Mouse (Mus musculus) neural tube, embryonic 15.5 days (tissue): ENCODE measurements around the gene Evx1. TPM values are rescaled to one million over a fixed set of nuclear protein-coding genes. Genes with fewer than 3 reads are reported as not detected.

Source experiments
- ATAC-seq: fragments of 200-750 bp; cut with Nextera tagmentation; 2 replicates; pipeline ENCODE4 v1.8.0; 2017; ENCODE audit warnings: mild to moderate bottlenecking, moderate TSS enrichment, moderate library complexity; ENCODE audit not compliant: low FRiP score
- H3K27ac ChIP-seq: fragments of 300-500 bp; sonication (generic); replicated peaks from 2 replicates; pipeline ENCODE4 v1.5.1; 2015; ENCODE audit warnings: mild to moderate bottlenecking, inconsistent platforms
- H3K27me3 ChIP-seq: fragments of 300-500 bp; sonication (generic); replicated peaks from 2 replicates; pipeline ENCODE4 v1.6.1; 2015; ENCODE audit warnings: inconsistent platforms
- H3K36me3 ChIP-seq: fragments of 300-500 bp; sonication (generic); 2 replicates; pipeline ENCODE4 v1.6.1; 2015; ENCODE audit warnings: inconsistent platforms
- H3K4me1 ChIP-seq: fragments of 300-500 bp; sonication (generic); 2 replicates; pipeline ENCODE4 v1.6.1; 2015; ENCODE audit warnings: inconsistent platforms
- H3K4me2 ChIP-seq: fragments of 300-500 bp; sonication (generic); 2 replicates; pipeline ENCODE4 v1.6.1; 2015; ENCODE audit warnings: inconsistent platforms, mild to moderate bottlenecking, moderate library complexity
- H3K4me3 ChIP-seq: fragments of 300-500 bp; sonication (generic); replicated peaks from 2 replicates; pipeline ENCODE4 v1.5.1; 2015; ENCODE audit warnings: mild to moderate bottlenecking, inconsistent platforms
- H3K9ac ChIP-seq: fragments of 300-500 bp; sonication (generic); replicated peaks from 2 replicates; pipeline ENCODE4 v1.6.1; 2015; ENCODE audit warnings: mild to moderate bottlenecking, inconsistent platforms
- H3K9me3 ChIP-seq: fragments of 300-500 bp; sonication (generic); replicated peaks from 2 replicates; pipeline ENCODE4 v1.6.1; 2016; ENCODE audit warnings: inconsistent platforms
- WGBS: fragments of 180-500 bp; shearing (Covaris S2); methylation state at CpG from one replicate; pipeline ENCODE4 v1.1.7; 2015; ENCODE audit warnings: mixed read lengths; 5-methylcytosine and 5-hydroxymethylcytosine counted together
- polyA plus RNA-seq: library from polyadenylated mRNA; unstranded; fragments of >200 nt; fragmentation: Nextera tagmentation; extraction: Ambion mirVana; gene quantifications from 2 replicates; pipeline ENCODE4 v1.2.1, GENCODE M21; 2015

Evx1 gene
- polyA plus RNA-seq, 1 experiment from 2014 or later: 1.9 TPM

DNA sequence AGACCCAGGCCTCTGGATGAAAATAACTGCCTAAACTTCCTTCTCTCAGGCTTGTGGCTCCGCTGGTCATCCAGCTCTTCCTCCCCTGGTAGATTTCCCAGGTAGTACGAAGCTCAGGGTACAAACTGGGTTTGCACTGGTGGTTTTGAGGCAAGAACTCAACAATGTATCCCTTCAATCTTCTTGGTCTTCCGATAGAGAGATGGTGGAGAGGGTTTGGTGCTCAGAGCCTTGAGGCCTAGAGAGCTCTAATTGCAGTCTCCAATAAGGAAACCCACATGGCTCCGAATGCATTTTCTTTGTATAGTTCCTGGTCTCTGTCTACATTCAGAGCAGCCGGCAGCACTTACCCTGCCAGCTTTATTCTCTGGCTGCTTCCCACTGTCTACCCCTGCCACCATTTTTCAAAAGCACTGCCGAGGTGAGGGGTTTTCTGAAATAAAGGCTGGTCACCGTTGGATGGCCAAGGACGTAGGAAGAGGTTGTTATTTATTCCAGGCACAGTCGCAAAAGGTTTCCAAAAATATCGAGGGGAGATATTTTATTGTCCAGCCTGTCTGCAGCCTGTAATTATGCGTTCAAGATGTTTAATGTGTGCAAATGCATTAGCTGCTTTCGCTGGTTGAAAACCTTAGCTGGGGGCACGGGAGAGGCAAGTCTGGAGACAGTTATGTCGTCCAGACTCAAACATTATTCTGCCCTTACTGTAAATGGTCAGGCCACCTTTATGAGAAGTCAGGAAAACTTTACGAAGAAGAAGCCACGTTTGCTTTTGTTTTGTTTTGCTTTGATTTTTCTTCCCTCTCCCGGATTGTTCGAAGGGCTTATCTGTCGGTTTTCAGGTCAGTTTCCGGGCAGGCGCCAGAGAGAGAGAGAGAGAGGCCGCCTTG, 40.3 kb upstream of the Evx1 start:
- Histone ChIP-seq H3K36me3 (no peaks in the 10 kb centered on the region), H3K4me1 (peaks cover 7% of the 10 kb centered on the region; the same call in 1 of the 2 replicates), H3K27ac (no peak overlapping the region), H3K9me3 (no peaks in the 10 kb centered on the region), H3K4me3 (no peak overlapping the region), H3K27me3 (peaks cover 97% of the 10 kb centered on the region), H3K9ac (no peak overlapping the region), H3K4me2 (no peak overlapping the region)
- ATAC-seq: no peak
- WGBS: 6% methylated on average over 21 of the region's 22 CpGs

DNA sequence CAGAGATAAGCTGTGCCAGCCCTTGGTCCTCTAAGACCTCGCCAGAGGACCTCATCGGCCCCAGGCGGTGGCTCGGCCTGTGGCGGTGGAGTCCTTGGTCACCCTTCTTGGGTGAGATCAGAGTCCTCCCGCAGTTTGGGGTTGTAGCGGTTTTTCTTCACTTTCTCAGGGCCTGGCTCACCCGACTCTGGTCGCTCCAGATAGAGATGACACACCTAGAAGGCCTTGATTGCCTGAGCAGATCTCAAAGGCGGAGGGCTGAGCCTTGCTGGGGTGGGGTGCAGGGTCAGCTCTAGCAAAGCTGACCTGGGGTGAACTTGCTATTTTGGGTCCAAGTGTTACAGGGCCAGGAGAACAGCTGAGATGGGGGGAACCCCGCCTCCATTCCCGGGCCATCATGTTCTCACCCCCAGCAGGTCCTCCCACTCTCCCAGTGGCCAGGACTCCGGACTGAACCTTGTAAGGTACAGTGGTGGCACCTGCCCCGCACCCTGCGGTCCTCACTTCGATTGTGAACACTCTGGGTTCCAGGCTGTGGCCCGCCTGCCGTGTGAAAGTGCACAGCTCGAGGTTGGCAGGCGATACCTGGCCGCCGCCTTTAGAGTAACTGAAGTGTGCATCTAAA, 39.5 kb upstream of the Evx1 start:
- Histone ChIP-seq H3K9me3 (no peaks in the 10 kb centered on the region), H3K9ac (no peak overlapping the region), H3K27me3 (peaks cover 96% of the 10 kb centered on the region), H3K36me3 (no peaks in the 10 kb centered on the region), H3K4me2 (no peak overlapping the region), H3K4me1 (peaks cover 7% of the 10 kb centered on the region; the same call in 1 of the 2 replicates), H3K27ac (no peak overlapping the region), H3K4me3 (no peak overlapping the region)
- WGBS: 2% methylated on average over 22 of the region's 22 CpGs
- no peak for ATAC-seq

GRCm38 (mm10) chr6:52274576-52274975, 38.7 kb upstream of the Evx1 start:
- Histone ChIP-seq H3K9me3 (no peaks in the 10 kb centered on the region), H3K4me2 (no peak overlapping the region), H3K4me3 (no peak overlapping the region), H3K27me3 (peaks cover 94% of the 10 kb centered on the region), H3K27ac (no peak overlapping the region), H3K36me3 (no peaks in the 10 kb centered on the region), H3K9ac (no peak overlapping the region), H3K4me1 (peaks cover 7% of the 10 kb centered on the region; the same call in 1 of the 2 replicates)
- WGBS: 2% methylated on average over 11 of the region's 11 CpGs
- no peak for ATAC-seq

- Histone ChIP-seq H3K27me3 (peaks cover 90% of the 10 kb centered on the region), H3K36me3 (no peaks in the 10 kb centered on the region), H3K4me3 (no peak overlapping the region), H3K4me2 (no peak overlapping the region), H3K9ac (no peak overlapping the region), H3K27ac (no peak overlapping the region), H3K9me3 (no peaks in the 10 kb centered on the region), H3K4me1 (peaks cover 5% of the 10 kb centered on the region; the same call in 1 of the 2 replicates)
- no peak for ATAC-seq
- WGBS: 9% methylated on average over 8 of the region's 8 CpGs
Observed at GRCm38 (mm10) chr6:52275563-52276280, 37.6 kb upstream of the Evx1 start.

- WGBS: 4% methylated on average over 6 of the region's 6 CpGs
- no peak for ATAC-seq
- Histone ChIP-seq H3K4me3 (no peak overlapping the region), H3K4me2 (no peak overlapping the region), H3K9me3 (no peaks in the 10 kb centered on the region), H3K27me3 (peaks cover 89% of the 10 kb centered on the region), H3K4me1 (peaks cover 4% of the 10 kb centered on the region; the same call in 1 of the 2 replicates), H3K36me3 (no peaks in the 10 kb centered on the region), H3K27ac (no peak overlapping the region), H3K9ac (no peak overlapping the region)
Observed at GRCm38 (mm10) chr6:52276382-52276781, 36.9 kb upstream of the Evx1 start.

- no peak for ATAC-seq
Observed at GRCm38 (mm10) chr6:52276920-52277319, 36.4 kb upstream of the Evx1 start.

GRCm38 (mm10) chr6:52281084-52281483, 32.2 kb upstream of the Evx1 start:
- Histone ChIP-seq H3K4me1 (no peaks in the 10 kb centered on the region), H3K4me3 (no peak overlapping the region), H3K9me3 (no peaks in the 10 kb centered on the region), H3K36me3 (no peaks in the 10 kb centered on the region), H3K4me2 (no peak overlapping the region), H3K27ac (no peak overlapping the region), H3K9ac (no peak overlapping the region), H3K27me3 (peaks cover 51% of the 10 kb centered on the region)
- 52% methylated on average over 12 of the region's 12 CpGs for WGBS
- no peak for ATAC-seq

More at GRCm38 (mm10) chr6:52276920-52277319, 36.4 kb upstream of the Evx1 start:
- H3K4me1 ChIP-seq: peaks cover 4% of the 10 kb centered on the region; the same call in 1 of the 2 replicates
- H3K36me3 ChIP-seq: no peaks in the 10 kb centered on the region
- peaks cover 85% of the 10 kb centered on the region for H3K27me3 ChIP-seq
- WGBS: under 1% methylated on average over 5 of the region's 5 CpGs
- H3K27ac ChIP-seq: no peak overlapping the region
- H3K4me2 ChIP-seq: no peak overlapping the region
- H3K9me3 ChIP-seq: no peaks in the 10 kb centered on the region
- H3K9ac ChIP-seq: no peak overlapping the region
- no peak overlapping the region for H3K4me3 ChIP-seq

GRCm38 (mm10) chr6:52283896-52284295, 29.4 kb upstream of the Evx1 start:
- no peaks in the 10 kb centered on the region for H3K36me3 ChIP-seq
- H3K4me2 ChIP-seq: no peak overlapping the region
- no peak overlapping the region for H3K4me3 ChIP-seq
- peaks cover 39% of the 10 kb centered on the region for H3K27me3 ChIP-seq
- WGBS: 85% methylated on average over 5 of the region's 5 CpGs
- ATAC-seq: no peak
- H3K4me1 ChIP-seq: no peaks in the 10 kb centered on the region
- no peak overlapping the region for H3K9ac ChIP-seq
- no peak overlapping the region for H3K27ac ChIP-seq
- H3K9me3 ChIP-seq: no peaks in the 10 kb centered on the region

GRCm38 (mm10) chr6:52290186-52290585, 23.1 kb upstream of the Evx1 start:
- Histone ChIP-seq H3K27ac (no peak overlapping the region), H3K27me3 (peaks cover 66% of the 10 kb centered on the region), H3K4me3 (no peak overlapping the region), H3K9me3 (no peaks in the 10 kb centered on the region), H3K4me2 (no peak overlapping the region), H3K4me1 (peaks cover 7% of the 10 kb centered on the region), H3K9ac (no peak overlapping the region), H3K36me3 (no peaks in the 10 kb centered on the region)
- WGBS: 21% methylated on average over 12 of the region's 12 CpGs
- no peak for ATAC-seq

GRCm38 (mm10) chr6:52291021-52291860, 22.1 kb upstream of the Evx1 start:
- peaks cover 7% of the 10 kb centered on the region for H3K4me1 ChIP-seq
- no peaks in the 10 kb centered on the region for H3K36me3 ChIP-seq
- H3K9ac ChIP-seq: no peak overlapping the region
- no peaks in the 10 kb centered on the region for H3K9me3 ChIP-seq
- H3K27me3 ChIP-seq: peaks cover 74% of the 10 kb centered on the region
- 3% methylated on average over 45 of the region's 45 CpGs for WGBS
- H3K27ac ChIP-seq: no peak overlapping the region
- peak overlapping the region; percentile 4; the same call in 1 of the 2 replicates for H3K4me3 ChIP-seq
- peak overlapping the region; percentile 41 for H3K4me2 ChIP-seq
- no peak for ATAC-seq

GRCm38 (mm10) chr6:52292328-52292727, 21.0 kb upstream of the Evx1 start:
- WGBS: 75% methylated on average over 7 of the region's 7 CpGs
- H3K9ac ChIP-seq: no peak overlapping the region
- no peak overlapping the region for H3K4me2 ChIP-seq
- H3K36me3 ChIP-seq: no peaks in the 10 kb centered on the region
- H3K27me3 ChIP-seq: peaks cover 76% of the 10 kb centered on the region
- no peak overlapping the region for H3K4me3 ChIP-seq
- ATAC-seq: no peak
- H3K27ac ChIP-seq: no peak overlapping the region
- no peaks in the 10 kb centered on the region for H3K9me3 ChIP-seq
- peaks cover 7% of the 10 kb centered on the region for H3K4me1 ChIP-seq
